Mouse (Mus musculus) testis, adult 2 months (tissue): ENCODE results near the gene Tmem174. TPM values are rescaled to one million over a fixed set of nuclear protein-coding genes. Genes with fewer than 3 reads are reported as not detected.

Experiments
- H3K27ac ChIP-seq: fragments of 200-500 bp; 2 replicates; pipeline ENCODE4 v1.5.1; 2012; ENCODE audit warnings: low read depth, low read length; ENCODE audit not compliant: control insufficient read depth, insufficient read depth
- H3K27me3 ChIP-seq: fragments of 200-500 bp; 2 replicates; pipeline ENCODE4 v1.6.1; 2012; ENCODE audit warnings: mild to moderate bottlenecking, low read length, moderate library complexity; ENCODE audit not compliant: control insufficient read depth, insufficient read depth
- H3K36me3 ChIP-seq: fragments of 200-500 bp; 2 replicates; pipeline ENCODE4 v1.6.1; 2012; ENCODE audit warnings: mild to moderate bottlenecking, low read length; ENCODE audit not compliant: control insufficient read depth, insufficient read depth
- H3K4me1 ChIP-seq: fragments of 200-500 bp; 2 replicates; pipeline ENCODE4 v1.6.1; 2012; ENCODE audit warnings: low read length; ENCODE audit not compliant: control insufficient read depth, insufficient read depth
- H3K4me3 ChIP-seq: fragments of 200-500 bp; 2 replicates; pipeline ENCODE4 v1.5.1; 2012; ENCODE audit warnings: low read depth, mild to moderate bottlenecking, low read length, moderate library complexity, mixed read lengths; ENCODE audit not compliant: control insufficient read depth
- CTCF ChIP-seq: fragments of 200-500 bp; IDR thresholded peaks from 2 replicates; pipeline ENCODE4 v1.5.1; 2012; ENCODE audit warnings: low read depth, mild to moderate bottlenecking, inconsistent platforms, low read length, moderate library complexity; ENCODE audit not compliant: control insufficient read depth, insufficient read depth, insufficient replicate concordance
- POLR2A ChIP-seq: fragments of 200-500 bp; IDR thresholded peaks from 2 replicates; pipeline ENCODE4 v1.6.1; 2012; ENCODE audit warnings: low read depth, mild to moderate bottlenecking, inconsistent platforms, low read length, moderate library complexity; ENCODE audit not compliant: control insufficient read depth
- polyA plus RNA-seq: library from polyadenylated mRNA; depleted of rRNA; stranded (reverse); fragments of >200 nt; gene quantifications from 2 replicates; pipeline ENCODE4 v1.2.3, GENCODE M21; 2012; rRNA removed

Gene Tmem174
- polyA plus RNA-seq = not detected in 2 replicates

DNA sequence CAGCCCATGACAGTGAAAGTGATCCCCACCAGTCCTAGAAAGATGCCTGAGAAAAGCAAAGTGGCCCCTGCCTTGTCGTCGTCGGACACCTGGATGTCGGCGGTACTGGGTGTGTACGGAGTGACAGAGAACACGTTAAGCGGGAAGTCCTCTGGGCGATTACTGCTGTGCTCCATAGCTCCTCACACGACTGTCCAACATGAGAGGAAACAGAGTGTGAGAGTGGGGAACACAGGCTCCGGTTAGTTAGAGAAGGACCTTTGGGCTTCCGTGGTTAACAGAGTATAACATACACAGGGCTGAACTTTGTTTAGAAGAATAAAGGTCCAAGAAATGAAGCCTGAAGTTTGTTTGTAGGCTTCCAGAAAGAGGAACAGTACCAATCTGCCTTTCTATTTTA, at the start of gene Tmem174:
Tmem174 (minus strand) TSS at position 266 of the 400 bp plus-strand sequence.
- H3K27me3 ChIP-seq = no peaks in the 10 kb centered on the region
- H3K4me3 ChIP-seq = no peak within 1 kb of the TSS; the same call in 1 of the 2 replicates
- H3K27ac ChIP-seq = no peak within 1 kb of the TSS
- TF ChIP-seq CTCF (no peak), POLR2A (no peak)
- no peaks in the 10 kb centered on the region for H3K36me3 ChIP-seq
- H3K4me1 ChIP-seq = peaks cover 9% of the 10 kb centered on the region

DNA sequence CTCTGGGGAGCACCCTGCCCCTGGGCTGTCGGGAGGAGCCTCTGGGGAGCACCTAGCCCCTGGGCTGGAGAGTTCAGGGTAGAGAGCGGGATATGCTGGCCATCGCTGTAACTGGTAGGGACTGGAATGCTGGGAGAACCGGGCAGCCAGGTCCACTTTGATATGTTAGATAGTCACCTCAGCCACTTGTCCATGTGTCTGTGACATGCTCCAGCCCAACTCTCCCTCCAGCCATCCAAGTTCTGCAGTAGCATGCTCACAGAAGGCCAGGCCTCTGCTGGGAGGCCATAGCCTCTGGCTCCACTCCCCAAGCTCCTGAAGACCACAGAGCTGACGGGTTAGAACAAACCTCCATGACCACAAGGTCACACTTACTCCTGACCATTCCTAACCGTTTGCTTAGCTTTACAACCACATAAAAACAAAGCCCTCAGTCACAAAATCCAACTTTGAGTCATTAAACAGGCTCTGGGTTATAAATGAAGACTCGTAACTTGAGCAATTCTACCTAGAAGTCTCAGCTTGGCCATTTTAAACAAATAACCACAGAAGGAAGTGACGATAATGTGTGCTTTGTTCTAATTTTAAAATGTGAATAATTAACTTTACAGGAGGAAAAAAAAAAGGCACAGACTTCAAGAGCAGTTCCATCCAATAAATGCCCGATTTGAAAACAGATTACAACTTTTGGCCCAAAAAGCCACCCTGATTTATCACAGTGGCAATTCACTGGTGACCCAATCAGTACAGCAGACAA, 47.1 kb upstream of the Tmem174 start:
- Histone ChIP-seq H3K27me3 (no peaks in the 10 kb centered on the region), H3K4me3 (no peak overlapping the region), H3K27ac (no peak overlapping the region), H3K4me1 (no peaks in the 10 kb centered on the region), H3K36me3 (no peaks in the 10 kb centered on the region)
- no peak for TF ChIP-seq POLR2A
- TF ChIP-seq CTCF = no peak

DNA sequence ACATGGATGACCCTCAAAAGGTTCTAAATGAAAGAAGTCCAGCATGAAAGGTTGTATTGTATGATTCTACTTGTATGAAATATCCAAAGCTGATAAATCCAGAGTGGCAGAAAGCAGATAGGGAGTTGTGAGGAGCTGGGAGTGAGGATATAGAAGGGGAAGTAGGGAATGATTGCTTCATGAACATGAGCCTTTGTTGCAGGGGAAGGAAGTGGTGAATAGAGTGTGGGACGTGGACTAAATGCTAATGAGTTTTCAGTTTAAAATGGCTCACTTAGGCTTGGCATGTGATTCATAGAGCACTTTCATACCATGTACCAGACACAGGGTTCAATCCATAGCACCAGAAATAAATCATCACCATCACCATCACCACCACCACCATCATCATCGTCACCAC, 46.2 kb upstream of the Tmem174 start:
- no peak overlapping the region for H3K27ac ChIP-seq
- H3K27me3 ChIP-seq = no peaks in the 10 kb centered on the region
- H3K4me3 ChIP-seq = no peak overlapping the region
- H3K36me3 ChIP-seq = no peaks in the 10 kb centered on the region
- TF ChIP-seq CTCF (no peak), POLR2A (no peak)
- H3K4me1 ChIP-seq = no peaks in the 10 kb centered on the region

DNA sequence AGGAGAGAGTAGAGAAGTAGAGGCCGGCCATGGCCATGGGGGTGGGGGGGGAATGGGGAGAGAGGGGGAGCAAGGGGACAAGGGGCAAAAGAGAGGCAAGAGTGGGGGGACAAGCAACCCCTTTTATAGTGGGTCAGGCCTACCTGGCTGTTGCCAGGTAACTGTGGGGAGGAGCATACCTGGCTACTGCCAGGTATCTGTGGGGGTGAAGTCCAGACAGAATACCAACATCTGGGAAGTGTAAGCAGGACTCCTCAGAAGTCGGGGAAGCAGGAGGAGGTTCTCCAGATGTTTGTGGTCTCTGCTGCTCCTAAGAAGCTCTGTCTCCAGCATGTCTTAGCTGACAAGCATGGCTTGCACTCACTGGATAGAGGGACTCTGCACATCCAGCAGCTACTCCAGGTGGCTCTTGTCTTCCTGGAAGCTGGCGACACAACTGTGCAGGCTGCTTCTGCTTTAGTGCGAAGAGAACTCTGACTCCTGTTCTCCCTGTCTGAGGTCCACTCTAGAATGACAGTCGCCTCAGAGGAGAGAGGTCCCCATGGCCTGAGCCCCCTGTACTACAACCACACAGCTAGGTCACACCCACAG, 43.4 kb upstream of the Tmem174 start:
- Histone ChIP-seq H3K4me3 (no peak overlapping the region), H3K27me3 (no peaks in the 10 kb centered on the region), H3K4me1 (no peaks in the 10 kb centered on the region), H3K36me3 (no peaks in the 10 kb centered on the region), H3K27ac (no peak overlapping the region)
- no peak for TF ChIP-seq POLR2A
- no peak for TF ChIP-seq CTCF

DNA sequence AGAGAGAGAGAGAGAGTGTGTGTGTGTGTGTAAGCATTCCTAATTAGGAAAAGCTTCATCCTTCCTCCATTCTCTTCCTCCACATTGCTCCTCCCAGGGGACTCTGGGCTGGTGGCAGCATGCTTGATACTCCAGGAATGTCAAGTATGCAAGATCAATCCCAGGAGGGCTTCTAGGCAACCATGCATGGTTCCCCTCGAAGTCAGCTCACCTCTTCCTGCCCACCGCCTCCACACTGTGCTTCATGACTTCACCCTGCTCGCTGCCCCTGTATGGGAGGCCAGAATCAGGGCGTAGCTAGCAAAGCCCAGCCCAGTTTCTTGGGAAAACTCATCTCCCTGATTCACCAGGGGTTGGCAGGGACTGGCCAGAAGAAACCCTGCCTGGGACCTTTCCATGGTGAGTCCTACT, 42.4 kb upstream of the Tmem174 start:
- Histone ChIP-seq H3K4me1 (no peaks in the 10 kb centered on the region), H3K4me3 (no peak overlapping the region), H3K36me3 (no peaks in the 10 kb centered on the region), H3K27ac (no peak overlapping the region), H3K27me3 (no peaks in the 10 kb centered on the region)
- TF ChIP-seq CTCF (no peak), POLR2A (no peak)

- Histone ChIP-seq H3K27me3 (no peaks in the 10 kb centered on the region), H3K36me3 (no peaks in the 10 kb centered on the region), H3K4me1 (no peaks in the 10 kb centered on the region), H3K27ac (no peak overlapping the region), H3K4me3 (no peak overlapping the region)
- TF ChIP-seq POLR2A (no peak), CTCF (no peak)
These were observed 42.0 kb upstream of the Tmem174 start for GRCm38 (mm10) chr13:98679230-98679629.

- TF ChIP-seq POLR2A = no peak
- no peak for TF ChIP-seq CTCF
- no peak overlapping the region for H3K4me3 ChIP-seq
These were observed 36.7 kb upstream of the Tmem174 start for GRCm38 (mm10) chr13:98673922-98674321.

DNA sequence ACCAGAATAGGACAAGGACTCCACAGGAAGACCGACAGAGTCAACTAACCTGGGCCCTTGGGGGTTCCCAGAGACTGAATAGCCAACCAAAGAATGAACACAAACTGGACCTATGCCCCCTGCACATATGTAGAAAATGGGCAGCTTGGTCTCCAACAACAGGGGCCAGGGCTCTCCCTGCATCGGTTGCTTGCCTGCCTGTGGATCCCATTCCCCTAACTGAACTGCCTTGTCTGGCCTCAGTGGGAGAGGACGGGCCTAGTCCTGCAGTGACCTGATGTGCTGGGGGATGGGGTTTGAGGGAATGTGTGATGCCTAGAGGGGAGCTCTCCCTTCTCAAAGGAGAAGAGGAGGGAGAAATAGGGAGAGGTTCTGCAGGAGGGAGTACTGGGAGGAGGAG, 32.1 kb upstream of the Tmem174 start:
- Histone ChIP-seq H3K36me3 (no peaks in the 10 kb centered on the region), H3K4me1 (peaks cover 2% of the 10 kb centered on the region), H3K27me3 (no peaks in the 10 kb centered on the region), H3K4me3 (no peak overlapping the region), H3K27ac (no peak overlapping the region)
- no peak for TF ChIP-seq CTCF
- TF ChIP-seq POLR2A = no peak

More at GRCm38 (mm10) chr13:98673922-98674321, 36.7 kb upstream of the Tmem174 start:
- Histone ChIP-seq H3K27ac (no peak overlapping the region), H3K36me3 (no peaks in the 10 kb centered on the region), H3K27me3 (no peaks in the 10 kb centered on the region), H3K4me1 (no peaks in the 10 kb centered on the region)
